Mouse (Mus musculus): ENCODE data around the gene 1700013G24Rik.
A peak's percentile ranks its signal among the peaks of the same experiment; 100 is the strongest.
"Not testable (repeated sequence)": the region's sequence is repeated elsewhere in the genome, so short reads cannot be mapped to it uniquely, and the experiment has no call there.

Gene 1700013G24Rik

GRCm38 (mm10) chr4:137453234-137453767 is at the start of gene 1700013G24Rik:
Gene 1700013G24Rik, plus strand, starts transcription at chr4:137453284.
- no peak for DNase-seq (ENCODE audit: extremely low read depth, insufficient read length, low spot score)

- no peak for DNase-seq (ENCODE audit: extremely low read depth, insufficient read length, low spot score)
Measured at GRCm38 (mm10) chr4:137405571-137405970, 47.5 kb upstream of the 1700013G24Rik start.

DNA sequence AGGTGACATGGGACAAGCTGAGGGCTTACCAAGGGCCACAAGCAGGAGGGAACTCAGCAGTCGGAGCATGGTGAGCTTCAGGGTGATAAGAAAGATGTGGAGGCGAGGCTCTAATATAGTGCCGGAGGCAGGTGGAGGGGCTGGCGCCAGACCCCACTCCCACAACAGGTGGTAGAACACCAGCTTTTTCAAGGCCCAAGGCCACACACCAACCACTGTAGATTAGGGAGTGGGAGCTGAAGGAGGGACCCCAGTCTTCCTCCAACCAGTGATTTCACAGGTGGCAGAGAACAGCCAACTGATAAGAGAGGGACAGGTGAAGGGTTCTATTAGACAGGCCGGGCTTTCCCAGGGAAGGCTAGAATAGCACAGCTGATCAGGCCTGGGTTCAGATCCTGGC is 43.4 kb upstream of the 1700013G24Rik start, which contains the start of gene Cela3a:
TSS of gene Cela3a (minus strand) at position 101 of the 400 bp plus-strand sequence.
- DNase-seq (ENCODE audit: extremely low read depth, insufficient read length, low spot score): no peak

GRCm38 (mm10) chr4:137412185-137412709 is 40.8 kb upstream of the 1700013G24Rik start:
- DNase-seq (ENCODE audit: extremely low read depth, insufficient read length, low spot score): not testable (repeated sequence)

- DNase-seq (ENCODE audit: extremely low read depth, insufficient read length, low spot score): no peak
Measured at GRCm38 (mm10) chr4:137414936-137415335, 38.1 kb upstream of the 1700013G24Rik start.

DNA sequence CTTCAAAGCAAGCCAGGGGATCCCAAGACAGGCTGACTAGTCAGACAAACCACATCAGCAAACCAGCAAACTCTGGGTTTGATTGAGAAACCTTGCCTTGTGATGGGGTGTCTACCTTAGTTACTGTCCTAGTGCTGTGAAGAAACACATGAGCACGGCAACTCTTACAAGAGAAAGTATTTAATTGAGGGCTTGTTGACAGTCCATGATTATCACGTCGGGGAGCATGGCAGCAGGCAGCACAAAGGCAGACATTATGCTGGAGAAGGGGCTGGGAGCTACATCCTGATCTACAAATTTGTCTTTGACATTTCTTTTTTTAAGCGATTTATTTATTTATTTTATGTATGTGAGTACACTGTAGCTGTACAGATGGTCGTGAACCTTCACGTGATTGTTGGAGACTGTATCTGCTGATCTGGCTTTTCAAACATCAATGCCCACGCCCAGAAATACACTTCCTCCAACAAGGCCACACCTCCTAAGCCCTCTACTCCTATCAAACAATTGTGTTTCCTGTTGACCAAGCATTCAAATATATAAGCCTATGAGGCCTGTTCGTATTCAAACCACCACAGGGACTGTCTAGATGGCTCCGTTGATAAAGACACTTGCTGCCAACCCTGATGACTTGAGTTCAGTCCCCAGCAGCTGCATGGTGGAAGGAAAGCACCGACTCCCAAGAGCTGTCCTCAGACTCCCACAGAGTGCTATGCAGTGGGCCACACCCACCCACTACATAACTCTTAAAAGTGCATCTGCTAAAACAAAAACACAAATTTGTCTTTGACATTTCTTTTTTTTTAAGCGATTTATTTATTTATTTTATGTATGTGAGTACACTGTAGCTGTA is 35.1 kb upstream of the 1700013G24Rik start:
- DNase-seq (ENCODE audit: extremely low read depth, insufficient read length, low spot score): no peak

- no peak for DNase-seq (ENCODE audit: extremely low read depth, insufficient read length, low spot score)
Measured at GRCm38 (mm10) chr4:137430502-137430901, 22.6 kb upstream of the 1700013G24Rik start, which contains the start of gene Cela3b. Gene Cela3b, minus strand, starts transcription at chr4:137430540.

- not testable (repeated sequence) for DNase-seq (ENCODE audit: extremely low read depth, insufficient read length, low spot score)
Measured at GRCm38 (mm10) chr4:137432700-137433550, 20.2 kb upstream of the 1700013G24Rik start.

- no peak for DNase-seq (ENCODE audit: extremely low read depth, insufficient read length, low spot score)
Measured at GRCm38 (mm10) chr4:137436979-137437669, 16.0 kb upstream of the 1700013G24Rik start.

- no peak for DNase-seq (ENCODE audit: extremely low read depth, insufficient read length, low spot score)
Measured at GRCm38 (mm10) chr4:137438842-137439241, 14.2 kb upstream of the 1700013G24Rik start.

DNA sequence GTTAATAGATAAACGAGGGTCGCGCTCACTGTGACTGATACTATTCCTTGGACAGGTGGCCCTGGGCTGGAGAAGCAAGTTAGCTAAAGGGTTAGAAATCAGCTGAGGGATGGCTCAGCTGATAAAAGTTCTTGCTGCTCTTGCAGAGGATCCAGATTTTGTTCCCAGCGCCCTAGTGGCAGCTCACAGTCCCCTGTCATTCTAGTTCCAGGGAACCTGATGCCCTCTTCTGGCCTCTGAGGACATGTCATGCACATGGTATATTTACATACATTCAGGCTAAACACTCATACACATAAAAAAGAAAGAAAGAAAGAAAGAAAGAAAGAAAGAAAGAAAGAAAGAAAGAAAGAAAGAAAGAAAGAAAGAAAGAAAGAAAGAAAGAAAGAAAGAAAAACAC is 11.8 kb upstream of the 1700013G24Rik start:
- DNase-seq (ENCODE audit: extremely low read depth, insufficient read length, low spot score): no peak

GRCm38 (mm10) chr4:137443625-137444024 is 9.5 kb upstream of the 1700013G24Rik start:
- DNase-seq (ENCODE audit: extremely low read depth, insufficient read length, low spot score): no peak

GRCm38 (mm10) chr4:137445881-137446280 is 7.2 kb upstream of the 1700013G24Rik start:
- no peak for DNase-seq (ENCODE audit: extremely low read depth, insufficient read length, low spot score)

DNA sequence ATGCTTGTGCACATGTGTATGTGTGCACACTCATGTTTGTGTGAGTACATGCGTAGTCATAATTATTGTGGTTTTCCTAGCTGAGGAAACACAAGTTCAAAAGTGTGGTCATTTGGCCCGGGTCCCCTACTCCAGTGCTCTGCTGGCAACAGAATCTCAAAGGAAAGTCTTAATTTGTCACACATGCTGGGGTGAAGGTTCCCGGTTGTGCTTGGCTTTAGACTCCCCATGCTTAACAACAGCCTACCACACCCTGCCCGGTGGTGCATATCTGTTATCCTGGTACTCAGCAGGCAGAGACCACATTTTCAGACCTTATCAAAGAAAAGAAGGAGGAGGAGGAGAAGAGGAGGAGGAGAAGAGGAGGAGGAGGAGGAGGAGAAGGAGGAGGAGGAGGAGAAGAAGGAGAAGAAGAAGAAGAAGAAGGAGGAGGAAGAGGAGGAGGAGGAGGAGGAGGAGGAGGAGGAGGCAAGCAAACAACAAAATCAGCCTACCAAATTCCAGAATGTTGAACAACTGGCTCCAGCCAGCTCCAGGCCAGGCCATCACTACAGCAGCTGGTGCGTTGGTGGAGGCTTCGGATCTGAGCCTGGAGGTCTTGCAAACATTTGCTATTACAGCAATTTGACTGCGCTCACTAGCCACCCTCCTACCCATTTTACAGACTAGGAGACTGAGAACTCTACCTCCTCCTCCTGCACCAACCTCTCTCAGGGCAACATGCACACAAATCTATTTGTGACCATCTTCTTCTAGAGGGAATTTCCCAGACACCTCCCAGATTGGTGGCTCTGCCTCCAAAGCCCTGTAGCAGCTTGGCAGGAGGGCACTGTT is 5.5 kb upstream of the 1700013G24Rik start:
- peak; percentile 58 for DNase-seq (ENCODE audit: extremely low read depth, insufficient read length, low spot score)

DNA sequence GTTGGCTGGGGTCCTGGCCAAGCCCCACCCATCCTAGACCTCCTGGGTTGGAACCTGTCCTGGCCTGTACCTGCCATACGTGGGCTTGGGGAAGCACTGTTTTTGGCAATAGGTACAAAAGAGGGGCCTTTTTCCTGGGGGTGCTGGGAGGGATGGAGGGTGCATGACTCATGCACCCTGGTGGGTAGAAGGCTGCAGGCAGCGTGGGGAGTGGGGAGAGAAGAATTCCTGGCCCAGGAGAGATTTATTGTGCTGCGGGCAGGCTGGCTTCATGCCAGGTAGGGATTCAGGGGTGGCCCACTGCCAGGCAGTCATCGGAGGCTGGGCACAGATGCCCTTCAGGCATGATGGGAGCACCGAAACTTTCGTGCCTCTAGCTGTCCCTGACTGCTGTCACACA is 4.9 kb upstream of the 1700013G24Rik start:
- DNase-seq (ENCODE audit: extremely low read depth, insufficient read length, low spot score): peak; percentile 88

- no peak for DNase-seq (ENCODE audit: extremely low read depth, insufficient read length, low spot score)
Measured at GRCm38 (mm10) chr4:137448641-137449040, 4.4 kb upstream of the 1700013G24Rik start.

DNA sequence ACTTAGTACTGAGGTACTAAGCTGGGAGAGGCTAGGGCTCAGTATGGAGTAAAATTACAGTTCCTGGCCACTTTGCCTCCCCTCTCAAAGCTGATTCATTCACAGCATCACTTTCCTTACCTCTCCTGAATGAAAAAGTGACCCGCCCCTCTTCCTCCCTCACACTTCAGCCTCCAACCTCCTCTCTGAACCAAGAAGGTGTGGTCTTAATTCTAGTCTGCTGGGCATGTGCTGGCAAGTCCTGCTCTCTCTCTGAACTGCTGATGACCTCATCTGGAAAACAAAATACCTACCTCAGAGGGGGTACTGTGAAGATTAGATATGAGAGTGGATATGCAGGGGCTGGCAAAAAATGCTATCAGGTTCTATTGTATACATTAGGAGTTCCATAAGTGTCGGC is 4.0 kb upstream of the 1700013G24Rik start:
- peak; percentile 53 for DNase-seq (ENCODE audit: extremely low read depth, insufficient read length, low spot score)

DNA sequence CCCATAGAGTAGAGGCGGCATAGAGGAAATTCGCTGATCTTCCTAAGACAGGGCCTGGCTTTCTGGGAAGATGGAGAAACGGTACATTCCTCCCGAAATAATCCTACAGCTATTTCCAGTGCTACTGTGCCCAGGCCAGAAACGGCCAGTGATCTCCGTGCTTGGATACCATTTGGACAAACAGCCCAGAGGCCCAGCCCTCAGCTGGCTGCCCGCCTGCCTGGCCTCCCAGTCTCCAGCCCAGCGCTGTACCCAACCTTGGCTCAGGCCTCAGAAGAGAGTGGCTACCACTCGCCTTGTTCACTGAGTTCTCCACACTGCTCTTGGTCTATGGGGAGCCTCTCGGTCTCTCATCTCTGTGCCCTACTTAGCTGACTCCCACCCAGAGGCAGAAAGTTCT is 3.4 kb upstream of the 1700013G24Rik start:
- DNase-seq (ENCODE audit: extremely low read depth, insufficient read length, low spot score): peak; percentile 34

DNA sequence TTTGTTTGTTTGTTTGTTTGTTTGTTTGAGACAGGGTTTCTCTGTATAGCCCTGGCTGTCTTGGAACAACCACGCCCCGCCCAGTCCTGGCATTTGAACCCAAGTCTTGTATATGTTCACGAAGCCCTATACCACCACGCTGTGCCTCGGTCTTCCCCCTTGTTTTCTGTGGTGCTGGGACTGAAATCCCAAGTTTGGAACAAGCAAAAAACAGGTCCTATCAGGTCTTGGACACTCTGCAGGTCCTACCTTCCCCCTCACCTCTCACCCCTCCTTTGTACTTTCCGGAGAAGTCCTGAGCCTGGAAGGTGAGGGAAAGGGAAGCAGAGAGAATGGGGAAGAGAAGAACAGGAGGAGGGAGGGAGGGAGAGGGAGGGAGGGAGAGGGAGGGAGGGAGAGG is 894 bp upstream of the 1700013G24Rik start:
- no peak for DNase-seq (ENCODE audit: extremely low read depth, insufficient read length, low spot score)

Data from 3134 (cell line).